Mouse (Mus musculus): ENCODE measurements around the gene Adcy10. TPM values are rescaled to one million over a fixed set of nuclear protein-coding genes. Genes with fewer than 3 reads are reported as not detected.

Adcy10 gene
- polyA plus RNA-seq, 1 experiment = not detected

- Histone ChIP-seq H3K4me1 (ENCODE audit: control insufficient read depth, insufficient read depth, low read length) (no peaks in the 10 kb centered on the region), H3K27ac (ENCODE audit: insufficient read depth, low read length) (no peak overlapping the region), H3K9ac (ENCODE audit: low read depth, poor library complexity, severe bottlenecking) (no peak overlapping the region), H3K36me3 (ENCODE audit: control insufficient read depth, insufficient read depth, low read length, poor library complexity, severe bottlenecking) (peaks cover 22% of the 10 kb centered on the region), H3K27me3 (ENCODE audit: control insufficient read depth, insufficient read depth, low read length, poor library complexity, severe bottlenecking) (no peaks in the 10 kb centered on the region), H3K4me3 (ENCODE audit: low read depth, low read length) (no peak overlapping the region), H3K9me3 (replicated peaks; ENCODE audit: control insufficient read depth, insufficient read depth, low read length, poor library complexity, severe bottlenecking) (no peaks in the 10 kb centered on the region)
- TF ChIP-seq CTCF (IDR thresholded peaks at IDR 0.05; ENCODE audit: low read depth, low read length) (no peak), EP300 (IDR thresholded peaks at IDR 0.05; ENCODE audit: insufficient read depth, low read depth, low read length) (no peak), POLR2A (IDR thresholded peaks at IDR 0.05; ENCODE audit: insufficient read depth, low read length) (no peak)
Observed at GRCm38 (mm10) chr1:165603218-165603617, 118.2 kb downstream of the Adcy10 start.

DNA sequence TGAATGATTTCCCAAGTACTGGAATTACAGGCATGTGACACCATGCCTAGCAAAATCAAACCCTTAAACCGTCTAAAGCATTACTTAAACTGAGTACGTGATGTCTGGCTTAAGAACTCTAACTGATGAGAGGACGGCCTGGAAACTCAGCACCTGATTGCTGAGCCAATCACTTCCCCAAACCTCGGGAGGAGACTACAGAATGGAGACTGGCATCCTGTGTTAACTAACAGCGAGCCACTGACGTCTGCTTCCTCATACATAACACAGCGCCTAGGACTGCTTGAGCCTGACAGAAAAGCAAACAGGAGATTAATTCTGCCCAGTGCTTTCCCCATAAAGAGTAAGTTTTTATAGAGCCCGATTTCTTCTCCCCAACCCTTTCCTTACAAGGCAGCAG is 119.2 kb downstream of the Adcy10 start:
- Histone ChIP-seq H3K27me3 (ENCODE audit: control insufficient read depth, insufficient read depth, low read length, poor library complexity, severe bottlenecking) (no peaks in the 10 kb centered on the region), H3K27ac (ENCODE audit: insufficient read depth, low read length) (no peak overlapping the region), H3K9ac (ENCODE audit: low read depth, poor library complexity, severe bottlenecking) (no peak overlapping the region), H3K4me3 (ENCODE audit: low read depth, low read length) (no peak overlapping the region), H3K36me3 (ENCODE audit: control insufficient read depth, insufficient read depth, low read length, poor library complexity, severe bottlenecking) (peaks cover 22% of the 10 kb centered on the region), H3K4me1 (ENCODE audit: control insufficient read depth, insufficient read depth, low read length) (no peaks in the 10 kb centered on the region), H3K9me3 (replicated peaks; ENCODE audit: control insufficient read depth, insufficient read depth, low read length, poor library complexity, severe bottlenecking) (no peaks in the 10 kb centered on the region)
- TF ChIP-seq POLR2A (IDR thresholded peaks at IDR 0.05; ENCODE audit: insufficient read depth, low read length) (no peak), CTCF (IDR thresholded peaks at IDR 0.05; ENCODE audit: low read depth, low read length) (no peak), EP300 (IDR thresholded peaks at IDR 0.05; ENCODE audit: insufficient read depth, low read depth, low read length) (no peak)

DNA sequence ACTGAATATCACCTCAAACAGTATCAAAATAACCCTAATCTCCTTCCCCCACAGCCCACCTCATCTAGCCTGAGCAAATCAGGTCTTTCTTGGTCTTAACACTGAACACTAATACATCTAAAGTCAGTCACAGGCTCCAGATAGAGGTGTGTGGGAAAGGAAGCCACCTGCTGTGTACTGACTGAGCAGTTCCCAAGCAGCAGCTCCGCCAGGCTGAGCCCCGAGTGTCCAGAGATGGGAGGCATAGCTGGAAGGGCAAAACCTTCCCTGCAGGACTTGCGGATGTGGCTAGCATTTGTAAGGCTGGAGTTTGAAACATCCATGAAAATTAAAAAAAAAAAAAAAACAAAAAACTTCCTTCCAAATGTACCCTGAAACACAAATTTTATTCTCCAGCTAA is 120.1 kb downstream of the Adcy10 start:
- Histone ChIP-seq H3K9ac (ENCODE audit: low read depth, poor library complexity, severe bottlenecking) (no peak overlapping the region), H3K4me1 (ENCODE audit: control insufficient read depth, insufficient read depth, low read length) (no peaks in the 10 kb centered on the region), H3K27ac (ENCODE audit: insufficient read depth, low read length) (no peak overlapping the region), H3K27me3 (ENCODE audit: control insufficient read depth, insufficient read depth, low read length, poor library complexity, severe bottlenecking) (no peaks in the 10 kb centered on the region), H3K4me3 (ENCODE audit: low read depth, low read length) (no peak overlapping the region), H3K36me3 (ENCODE audit: control insufficient read depth, insufficient read depth, low read length, poor library complexity, severe bottlenecking) (peaks cover 22% of the 10 kb centered on the region), H3K9me3 (replicated peaks; ENCODE audit: control insufficient read depth, insufficient read depth, low read length, poor library complexity, severe bottlenecking) (no peaks in the 10 kb centered on the region)
- no peak for TF ChIP-seq POLR2A (IDR thresholded peaks at IDR 0.05; ENCODE audit: insufficient read depth, low read length)
- no peak for TF ChIP-seq EP300 (IDR thresholded peaks at IDR 0.05; ENCODE audit: insufficient read depth, low read depth, low read length)
- no peak for TF ChIP-seq CTCF (IDR thresholded peaks at IDR 0.05; ENCODE audit: low read depth, low read length)

DNA sequence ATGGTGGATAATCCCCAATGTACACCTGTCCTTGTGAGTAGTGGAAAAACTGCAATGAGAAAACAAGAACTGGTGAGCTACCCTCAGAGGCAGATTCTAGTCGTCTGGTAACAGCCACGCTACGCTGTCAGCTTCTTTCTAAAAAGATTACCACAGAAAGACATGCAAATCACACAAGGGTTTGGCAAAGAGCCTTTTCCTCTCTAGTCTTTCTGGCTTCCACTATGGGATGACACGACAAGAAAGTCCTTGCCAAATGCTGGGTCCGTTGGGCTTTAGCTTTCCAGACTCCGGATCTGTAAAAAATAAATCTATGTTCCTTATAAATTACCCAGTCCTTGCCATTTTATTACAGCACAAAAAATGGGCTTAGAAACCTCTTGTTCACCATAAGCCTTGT is 120.8 kb downstream of the Adcy10 start:
- Histone ChIP-seq H3K9ac (ENCODE audit: low read depth, poor library complexity, severe bottlenecking) (no peak overlapping the region), H3K27me3 (ENCODE audit: control insufficient read depth, insufficient read depth, low read length, poor library complexity, severe bottlenecking) (no peaks in the 10 kb centered on the region), H3K27ac (ENCODE audit: insufficient read depth, low read length) (no peak overlapping the region), H3K4me3 (ENCODE audit: low read depth, low read length) (no peak overlapping the region), H3K9me3 (replicated peaks; ENCODE audit: control insufficient read depth, insufficient read depth, low read length, poor library complexity, severe bottlenecking) (no peaks in the 10 kb centered on the region), H3K4me1 (ENCODE audit: control insufficient read depth, insufficient read depth, low read length) (no peaks in the 10 kb centered on the region), H3K36me3 (ENCODE audit: control insufficient read depth, insufficient read depth, low read length, poor library complexity, severe bottlenecking) (peaks cover 21% of the 10 kb centered on the region)
- TF ChIP-seq CTCF (IDR thresholded peaks at IDR 0.05; ENCODE audit: low read depth, low read length) (no peak), POLR2A (IDR thresholded peaks at IDR 0.05; ENCODE audit: insufficient read depth, low read length) (no peak), EP300 (IDR thresholded peaks at IDR 0.05; ENCODE audit: insufficient read depth, low read depth, low read length) (no peak)

DNA sequence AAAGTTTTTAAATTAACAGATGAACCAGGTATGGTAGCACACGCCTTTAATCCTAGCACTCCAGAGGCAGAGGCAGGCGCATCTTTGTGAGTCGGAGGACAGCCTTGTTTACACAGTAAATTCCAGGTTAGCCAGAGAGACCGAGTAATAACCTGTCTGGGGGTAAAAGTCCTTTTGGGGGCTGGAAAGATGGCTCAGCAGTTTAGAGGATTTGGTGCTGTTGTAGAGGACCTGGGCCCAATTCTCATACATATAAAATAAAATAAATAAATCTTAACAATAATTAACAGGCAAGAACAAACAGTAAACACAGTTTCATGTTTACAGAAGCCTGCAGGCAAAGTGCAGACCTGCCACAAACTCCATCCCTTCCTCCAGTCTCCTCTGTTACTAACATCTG is 123.9 kb downstream of the Adcy10 start:
- H3K27me3 ChIP-seq (ENCODE audit: control insufficient read depth, insufficient read depth, low read length, poor library complexity, severe bottlenecking) = no peaks in the 10 kb centered on the region
- no peak overlapping the region for H3K4me3 ChIP-seq (ENCODE audit: low read depth, low read length)
- TF ChIP-seq EP300 (IDR thresholded peaks at IDR 0.05; ENCODE audit: insufficient read depth, low read depth, low read length) = no peak
- no peak for TF ChIP-seq CTCF (IDR thresholded peaks at IDR 0.05; ENCODE audit: low read depth, low read length)
- no peak for TF ChIP-seq POLR2A (IDR thresholded peaks at IDR 0.05; ENCODE audit: insufficient read depth, low read length)
- no peak overlapping the region for H3K9ac ChIP-seq (ENCODE audit: low read depth, poor library complexity, severe bottlenecking)
- peaks cover 16% of the 10 kb centered on the region for H3K36me3 ChIP-seq (ENCODE audit: control insufficient read depth, insufficient read depth, low read length, poor library complexity, severe bottlenecking)
- H3K9me3 ChIP-seq (replicated peaks; ENCODE audit: control insufficient read depth, insufficient read depth, low read length, poor library complexity, severe bottlenecking) = no peaks in the 10 kb centered on the region
- H3K27ac ChIP-seq (ENCODE audit: insufficient read depth, low read length) = no peak overlapping the region
- peaks cover 2% of the 10 kb centered on the region for H3K4me1 ChIP-seq (ENCODE audit: control insufficient read depth, insufficient read depth, low read length)

DNA sequence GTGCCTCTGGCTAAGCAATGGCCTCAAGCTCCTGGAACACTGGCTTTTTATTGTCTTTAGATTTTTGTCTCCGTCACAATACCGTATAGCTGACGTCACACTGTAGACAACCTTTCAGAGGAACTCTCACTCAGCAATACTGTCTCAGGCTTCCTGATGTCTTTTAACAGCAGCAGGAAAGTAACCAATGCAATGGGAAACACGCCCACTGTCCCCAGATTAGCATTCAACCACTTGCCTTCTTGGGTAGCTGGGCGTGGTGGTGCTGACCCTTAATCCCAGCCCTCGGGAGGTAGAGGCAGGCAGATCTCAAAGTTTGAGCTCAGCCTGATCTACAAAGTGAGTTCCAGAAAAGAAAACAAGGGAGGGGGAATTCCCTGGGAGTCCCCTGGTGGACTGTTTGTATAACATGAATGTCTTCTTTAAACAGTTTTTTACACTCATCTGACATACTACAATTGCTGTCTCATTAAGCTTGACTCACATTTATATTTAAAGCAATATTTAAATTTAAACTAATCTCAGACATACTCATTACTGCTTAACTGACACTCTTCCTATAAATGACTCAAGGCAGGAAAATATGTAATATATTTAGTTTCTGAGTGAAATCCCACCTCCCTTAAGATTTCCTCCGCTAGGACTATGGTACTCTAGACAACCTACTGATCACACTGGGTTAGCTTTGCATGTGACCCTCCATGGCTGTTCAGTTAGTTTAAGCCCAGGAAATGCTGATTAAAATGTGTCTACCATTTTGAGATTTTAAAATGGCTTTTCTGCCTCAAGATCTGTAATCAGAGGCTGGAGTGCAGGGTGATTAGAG is 124.7 kb downstream of the Adcy10 start:
- peaks cover 14% of the 10 kb centered on the region for H3K36me3 ChIP-seq (ENCODE audit: control insufficient read depth, insufficient read depth, low read length, poor library complexity, severe bottlenecking)
- H3K9ac ChIP-seq (ENCODE audit: low read depth, poor library complexity, severe bottlenecking) = no peak overlapping the region
- H3K27ac ChIP-seq (ENCODE audit: insufficient read depth, low read length) = no peak overlapping the region
- 0 out of 2 replicates have a peak, but pooled peaks have one; percentile 27 for TF ChIP-seq EP300 (IDR thresholded peaks at IDR 0.05; ENCODE audit: insufficient read depth, low read depth, low read length)
- no peak for TF ChIP-seq CTCF (IDR thresholded peaks at IDR 0.05; ENCODE audit: low read depth, low read length)
- TF ChIP-seq POLR2A (IDR thresholded peaks at IDR 0.05; ENCODE audit: insufficient read depth, low read length) = no peak
- peaks cover 2% of the 10 kb centered on the region for H3K4me1 ChIP-seq (ENCODE audit: control insufficient read depth, insufficient read depth, low read length)
- no peaks in the 10 kb centered on the region for H3K9me3 ChIP-seq (replicated peaks; ENCODE audit: control insufficient read depth, insufficient read depth, low read length, poor library complexity, severe bottlenecking)
- no peaks in the 10 kb centered on the region for H3K27me3 ChIP-seq (ENCODE audit: control insufficient read depth, insufficient read depth, low read length, poor library complexity, severe bottlenecking)
- no peak overlapping the region for H3K4me3 ChIP-seq (ENCODE audit: low read depth, low read length)
